Mouse (Mus musculus) left cerebral cortex, postnatal 25 days (tissue): ENCODE results near the gene Spata2l. TPM values are rescaled to one million over a fixed set of nuclear protein-coding genes. Genes with fewer than 3 reads are reported as not detected.
A peak's percentile ranks its signal among the peaks of the same experiment; 100 is the strongest.
"Not testable (repeated sequence)": the region's sequence is repeated elsewhere in the genome, so short reads cannot be mapped to it uniquely, and the experiment has no call there.

Source experiments
- DNase-seq, 2 experiments: peaks; one replicate each; pipeline ENCODE4 v3.0.0; 2022; ENCODE audit warnings: low spot score in 2 of 2, mixed read lengths in 1 of 2
- intact Hi-C: fragments of 180-260 bp; cut with DNase I; formaldehyde crosslinking; loops from one replicate; pipeline ENCODE4 v1.15.1; 2025
- total RNA-seq, 2 experiments: library from RNA; stranded (reverse); gene quantifications; 2 replicates each; pipeline ENCODE4 v1.2.3; 2021

Gene Spata2l
- total RNA-seq, 2 experiments from 2014 or later = 106 to 107 TPM

GRCm38 (mm10) chr8:123212321-123213117 lies 23.5 kb downstream of the Spata2l start, which contains the start of the genes Chmp1a and Spata33:
Gene Chmp1a, minus strand, starts transcription at chr8:123212763.
Gene Spata33, plus strand, starts transcription at chr8:123212832.
- peak; percentile 91 to 92 for DNase-seq
- intact Hi-C loops = loop anchor here (1.0 kb wide), 1 partner anchor 12 kb away; the partner anchor contains the start of gene Cdk10

GRCm38 (mm10) chr8:123211876-123212275 lies 24.2 kb downstream of the Spata2l start:
- DNase-seq = no peak
- intact Hi-C loops = no loop called here

GRCm38 (mm10) chr8:123203571-123203970 lies 32.5 kb downstream of the Spata2l start:
- intact Hi-C loops = loop anchor here (2.0 to 5.0 kb wide), 3 partner anchors 66 to 366 kb away; no protein-coding TSS in a partner anchor
- no peak for DNase-seq

DNA sequence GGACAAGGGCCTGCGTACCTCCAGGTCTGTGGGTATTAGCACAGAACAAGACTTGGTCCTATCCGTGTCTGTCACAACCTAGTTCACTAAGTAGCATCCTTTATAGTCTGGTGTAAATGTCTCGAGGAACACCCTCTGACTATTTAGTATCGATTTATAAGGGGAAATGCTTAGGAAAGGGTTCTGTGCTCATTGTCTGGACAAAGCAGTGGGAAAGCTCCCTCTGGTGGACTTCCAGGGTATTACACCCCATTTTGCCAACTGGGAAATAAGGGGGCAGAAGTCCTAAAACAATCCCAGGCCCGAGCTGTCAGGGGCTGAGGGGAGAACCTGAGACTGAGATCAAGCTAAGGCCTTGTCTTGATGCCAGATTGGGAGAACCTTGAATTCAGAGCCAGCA lies 33.7 kb downstream of the Spata2l start:
- intact Hi-C loops = loop anchor here (2.0 to 5.0 kb wide), 3 partner anchors 65 to 365 kb away; no protein-coding TSS in a partner anchor
- peak; percentile 72 to 76 for DNase-seq

- intact Hi-C loops = loop anchor here (5.0 to 10.0 kb wide), 3 partner anchors 63 to 363 kb away; no protein-coding TSS in a partner anchor
Observed at GRCm38 (mm10) chr8:123199864-123200263, 36.2 kb downstream of the Spata2l start.

DNA sequence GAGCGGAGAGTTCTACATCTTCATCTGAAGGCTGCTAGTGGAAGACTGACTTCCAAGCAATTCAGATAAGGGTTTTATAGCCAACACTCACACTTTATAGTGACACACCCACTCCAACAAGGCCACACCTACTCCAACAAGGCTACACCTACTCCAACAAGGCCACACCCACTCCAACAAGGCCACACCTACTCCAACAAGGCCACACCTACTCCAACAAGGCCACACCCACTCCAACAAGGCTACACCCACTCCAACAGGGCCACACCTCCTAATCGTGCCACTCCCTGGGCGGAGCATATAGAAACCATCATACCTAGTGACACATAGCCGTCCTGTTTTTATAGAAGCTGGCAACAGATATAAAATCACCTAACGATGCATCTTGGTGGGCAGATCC lies 39.0 kb downstream of the Spata2l start:
- not testable (repeated sequence) for DNase-seq
- intact Hi-C loops = loop anchor here (10.0 kb wide), 1 partner anchor 312 kb away; no protein-coding TSS in a partner anchor

More at GRCm38 (mm10) chr8:123199864-123200263, 36.2 kb downstream of the Spata2l start:
- no peak for DNase-seq

DNA sequence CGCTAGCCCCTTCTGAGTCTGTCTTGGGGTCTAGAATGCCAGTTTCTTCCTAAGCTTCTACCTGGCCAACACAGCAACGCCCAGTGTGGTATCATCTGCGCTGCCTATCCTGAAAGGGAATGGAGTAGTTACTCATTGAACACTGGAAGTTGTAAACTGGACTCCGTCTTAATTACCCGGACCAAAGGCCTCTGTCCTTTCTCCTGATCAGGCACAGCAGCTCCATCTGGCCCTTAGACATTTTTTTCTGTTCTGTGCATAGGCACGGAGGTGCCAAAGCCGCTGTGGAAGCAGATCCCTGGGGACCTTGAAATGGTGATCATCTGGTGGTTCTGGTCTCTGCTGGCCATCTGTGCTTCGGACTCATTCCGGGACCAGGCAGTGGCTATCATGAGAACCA lies 42.3 kb downstream of the Spata2l start:
- no peak for DNase-seq
- intact Hi-C loops = loop anchor here (5.0 to 10.0 kb wide), 2 partner anchors 309 to 361 kb away; no protein-coding TSS in a partner anchor

- intact Hi-C loops = loop anchor here (5.0 to 10.0 kb wide), 2 partner anchors 307 to 360 kb away; no protein-coding TSS in a partner anchor
- no peak for DNase-seq
Observed at GRCm38 (mm10) chr8:123191908-123192307, 44.1 kb downstream of the Spata2l start.

GRCm38 (mm10) chr8:123190678-123191077 lies 45.4 kb downstream of the Spata2l start:
- DNase-seq = peak; percentile 77 to 87
- intact Hi-C loops = loop anchor here (5.0 to 10.0 kb wide), 2 partner anchors 306 to 358 kb away; no protein-coding TSS in a partner anchor

- intact Hi-C loops = no loop called here
- DNase-seq = no peak
Observed at GRCm38 (mm10) chr8:123188841-123189240, 47.2 kb downstream of the Spata2l start.

DNA sequence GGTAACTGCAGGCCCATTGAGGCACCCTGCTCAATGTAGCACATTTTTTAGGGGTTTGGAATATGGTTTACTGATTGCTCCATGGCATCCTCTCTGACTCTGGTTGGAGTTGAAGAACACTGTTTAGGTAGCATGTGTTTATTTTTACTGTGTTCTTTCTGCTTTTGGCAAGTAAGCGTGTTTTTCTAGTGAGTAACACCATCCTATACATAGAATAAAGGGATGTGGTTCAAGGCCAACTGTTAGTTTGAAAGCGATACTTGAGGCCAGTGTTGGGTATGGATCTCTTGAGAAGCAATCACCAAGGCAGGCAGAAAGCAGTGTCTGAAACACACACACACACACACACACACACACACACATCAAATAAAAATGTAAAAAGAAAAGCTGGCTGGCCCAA lies 48.0 kb downstream of the Spata2l start:
- no peak for DNase-seq
- intact Hi-C loops = no loop called here

GRCm38 (mm10) chr8:123185566-123186409 lies 50.2 kb downstream of the Spata2l start, which contains the start of gene Dpep1:
Gene Dpep1, plus strand, starts transcription at chr8:123186242.
- intact Hi-C loops = no loop called here

DNA sequence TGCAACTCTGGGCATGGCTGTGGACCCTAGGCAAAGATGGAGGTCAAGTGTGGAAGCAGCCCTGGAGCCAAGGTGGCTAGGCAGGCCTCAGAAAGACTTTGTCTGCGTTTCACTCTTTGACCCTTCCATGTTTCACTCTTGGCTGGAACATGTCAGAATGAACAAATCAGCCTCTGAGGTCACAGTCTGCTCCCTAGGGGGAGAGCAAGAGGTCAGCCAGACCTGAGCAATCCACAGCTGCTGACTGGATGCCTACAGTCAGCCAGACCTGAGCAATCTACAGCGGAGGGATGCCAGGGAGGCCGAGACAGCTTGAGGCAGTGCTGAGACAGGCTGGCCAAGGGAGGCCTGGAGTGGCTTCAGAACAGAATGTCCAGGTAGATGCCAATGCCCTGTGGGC lies 54.6 kb downstream of the Spata2l start:
- intact Hi-C loops = no loop called here
- DNase-seq = no peak

More at GRCm38 (mm10) chr8:123185566-123186409, 50.2 kb downstream of the Spata2l start, which contains the start of gene Dpep1:
- DNase-seq = no peak

Other genes with a start within 250 kb of the Spata2l start
- 100 to 1,000 TPM; 147 to 152 TPM for gene Ankrd11, start 194.0 kb downstream of the Spata2l start, total RNA-seq
- 10 to 100 TPM; 64.3 to 68.6 TPM for gene Spg7, start 173.3 kb downstream of the Spata2l start, total RNA-seq
- gene Rpl13, start 133.9 kb downstream of the Spata2l start, total RNA-seq = 100 to 1,000 TPM; 350 to 359 TPM
- gene Cpne7, start 118.9 kb downstream of the Spata2l start, total RNA-seq = 10 to 100 TPM; 47.5 to 62.6 TPM
- gene Sult5a1, start 77.9 kb downstream of the Spata2l start, total RNA-seq = not detected
- gene Dpep1, start 50.0 kb downstream of the Spata2l start, total RNA-seq = not detected
- 10 to 100 TPM; 89.9 to 92.8 TPM for gene Chmp1a, start 23.5 kb downstream of the Spata2l start, total RNA-seq
- gene Spata33, start 23.4 kb downstream of the Spata2l start, total RNA-seq = 1 to 10 TPM; 7.3 to 8.5 TPM
- 10 to 100 TPM; 83.4 to 88.0 TPM for gene Cdk10, start 11.4 kb downstream of the Spata2l start, total RNA-seq
- gene Zfp276, start 18.0 kb upstream of the Spata2l start, total RNA-seq = 10 to 100 TPM; 20.6 to 23.0 TPM
- 10 to 100 TPM; 55.2 to 61.5 TPM for gene Vps9d1, start 18.1 kb upstream of the Spata2l start, total RNA-seq
- 1 to 10 TPM; 3.2 to 3.4 TPM for gene Fanca, start 82.3 kb upstream of the Spata2l start, total RNA-seq
- 10 to 100 TPM; 16.0 to 16.5 TPM for gene Spire2, start 96.5 kb upstream of the Spata2l start, total RNA-seq
- 100 to 1,000 TPM; 568 to 614 TPM for gene Tcf25, start 137.5 kb upstream of the Spata2l start, total RNA-seq
- under 1 TPM in 1 of 2 experiments, not detected in 1; 0.09 TPM for gene Mc1r, start 170.9 kb upstream of the Spata2l start, total RNA-seq
- 100 to 1,000 TPM; 447 to 452 TPM for gene Tubb3, start 175.2 kb upstream of the Spata2l start, total RNA-seq
- gene Def8, start 187.3 kb upstream of the Spata2l start, total RNA-seq = 10 to 100 TPM; 67.6 to 68.8 TPM
- 10 to 100 TPM; 33.4 to 34.0 TPM for gene Afg3l1, start 241.7 kb upstream of the Spata2l start, total RNA-seq